Comparison of ENCODE assay signal across 11 mouse cellular contexts in the genomic region with DNA sequence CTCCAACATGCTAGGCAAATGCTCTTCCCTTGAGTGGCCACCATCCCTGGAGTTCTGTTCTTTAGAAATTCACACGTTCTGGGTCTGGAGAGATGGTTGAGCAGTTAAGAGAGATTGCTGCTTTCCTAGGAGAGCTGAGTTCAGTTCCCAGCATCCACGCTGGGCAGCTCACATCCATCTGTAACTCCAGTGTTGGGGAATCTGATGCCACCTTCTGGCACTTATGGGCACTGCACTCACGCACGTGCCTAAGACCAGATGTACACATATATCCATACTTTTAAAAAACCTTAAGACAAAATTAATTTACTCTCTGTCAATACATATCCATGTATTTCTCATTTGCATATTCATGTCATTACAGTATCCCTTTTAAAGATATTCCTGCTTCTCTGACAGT.
DNase-seq lines count a peak whose midpoint lies in the region; ATAC-seq and TF ChIP-seq lines count a peak whose summit lies in the region.
"Had no signal": no experiment of that assay in that cellular context is flagged by ENCODE, and none has a peak within 500 bp of the region (broad histone marks: within the 10 kb centered on the region; RNA-seq: fewer than 3 reads in every experiment).

No protein-coding gene starts in this region.

- DNase-seq in embryo, embryonic 10 days (ENCODE audit: low spot score), result peak; percentile 29
- no peak for DNase-seq in embryo, embryonic 10.5 days (ENCODE audit: low spot score)
- no peak for DNase-seq in liver, adult 2 months (ENCODE audit: extremely low read depth, low read depth, low spot score)
- DNase-seq in liver, result no peak
- DNase-seq in ES-CJ7 (ENCODE audit: low read depth, low spot score), result peak; percentile 66

- ATAC-seq in erythroid progenitor cell, adult 5-6 weeks (replicated peaks; ENCODE audit: low FRiP score, poor library complexity, severe bottlenecking), result peak; percentile 59
- no peak for ATAC-seq in frontal cortex, adult (ENCODE audit: low TSS enrichment)
- ATAC-seq in megakaryocyte-erythroid progenitor cell, adult 5-6 weeks (replicated peaks; ENCODE audit: low FRiP score, low TSS enrichment, poor library complexity, severe bottlenecking), result no peak; the same call in 1 of the 2 replicates
- ATAC-seq: activated CD4-positive, CD25-positive, alpha-beta regulatory T cell, adult 4 months; midbrain, embryonic 13.5 days had no signal

- no peak overlapping the region for H3K27ac ChIP-seq in liver, adult 2 months (replicated peaks; ENCODE audit: insufficient read depth, low read depth, low read length)
- H3K27ac ChIP-seq: midbrain, embryonic 13.5 days; neural tube, embryonic 12.5 days had no signal

- no peak overlapping the region for H3K9ac ChIP-seq in liver, adult 2 months (ENCODE audit: low read depth, low read length)
- H3K9ac ChIP-seq: midbrain, embryonic 13.5 days; neural tube, embryonic 12.5 days had no signal

- 94% methylated on average over 4 of the region's 4 CpGs for WGBS in liver, adult 2 months

- no peak overlapping the region for H3K4me3 ChIP-seq in liver, adult 2 months (ENCODE audit: insufficient read depth, low read depth, low read length)
- H3K4me3 ChIP-seq: midbrain, embryonic 13.5 days; neural tube, embryonic 12.5 days had no signal

- no peak for TF ChIP-seq POLR2A in liver, adult 2 months (IDR thresholded peaks at IDR 0.05; ENCODE audit: extremely low read depth, insufficient read depth, low read length)

- H3K27me3 ChIP-seq in liver, adult 2 months (ENCODE audit: control insufficient read depth, insufficient read depth, low read length), result no peaks in the 10 kb centered on the region
- H3K27me3 ChIP-seq: midbrain, embryonic 13.5 days; neural tube, embryonic 12.5 days had no signal

- H3K4me1 ChIP-seq in liver, adult 2 months (ENCODE audit: control insufficient read depth, insufficient read depth, low read length), result no peaks in the 10 kb centered on the region

- peaks cover 52% of the 10 kb centered on the region for H3K79me2 ChIP-seq in liver, adult 2 months (ENCODE audit: control insufficient read depth, insufficient read depth, low read length)

- peaks cover 31% of the 10 kb centered on the region for H3K36me3 ChIP-seq in liver, adult 2 months (ENCODE audit: control insufficient read depth, insufficient read depth, low read length)

- TF ChIP-seq CTCF in liver, adult 2 months (IDR thresholded peaks at IDR 0.05; ENCODE audit: low read depth, low read length), result peak; percentile 63

Comparison
In these comparisons a context has a peak if more than half of its experiments do, and no peak if none do; other contexts are left out.
1. DNase-seq: peak in embryo, embryonic 10 days (single experiment) and ES-CJ7 (single experiment); none in embryo, embryonic 10.5 days (single experiment), liver, adult 2 months (single experiment) and liver (single experiment).